Mouse (Mus musculus) midbrain, embryonic 16.5 days (tissue): ENCODE results near the gene Dok1. TPM values are rescaled to one million over a fixed set of nuclear protein-coding genes. Genes with fewer than 3 reads are reported as not detected.
A peak's percentile ranks its signal among the peaks of the same experiment; 100 is the strongest.

ENCODE experiments used
- ATAC-seq: fragments of 200-750 bp; cut with Nextera tagmentation; 2 replicates; pipeline ENCODE4 v1.8.0; 2017; ENCODE audit warnings: moderate TSS enrichment
- H3K27ac ChIP-seq: fragments of 300-500 bp; sonication (generic); 2 replicates; pipeline ENCODE4 v1.5.1; 2014; ENCODE audit warnings: mild to moderate bottlenecking, low read length, mixed read lengths
- H3K27me3 ChIP-seq: fragments of 300-500 bp; sonication (generic); 2 replicates; pipeline ENCODE4 v1.6.1; 2014; ENCODE audit warnings: low read depth, low read length, mixed read lengths; ENCODE audit not compliant: control insufficient read depth, insufficient read depth
- H3K36me3 ChIP-seq: fragments of 300-500 bp; sonication (generic); 2 replicates; pipeline ENCODE4 v1.6.1; 2014; ENCODE audit warnings: mild to moderate bottlenecking, low read length, moderate library complexity, mixed read lengths; ENCODE audit not compliant: control insufficient read depth, insufficient read depth
- H3K4me1 ChIP-seq: fragments of 300-500 bp; sonication (generic); 2 replicates; pipeline ENCODE4 v1.6.1; 2014; ENCODE audit warnings: mild to moderate bottlenecking, low read length, mixed read lengths; ENCODE audit not compliant: control insufficient read depth, insufficient read depth
- H3K4me2 ChIP-seq: fragments of 300-500 bp; sonication (generic); 2 replicates; pipeline ENCODE4 v1.6.1; 2014; ENCODE audit warnings: mild to moderate bottlenecking, low read length, mixed read lengths
- H3K4me3 ChIP-seq: fragments of 300-500 bp; sonication (generic); 2 replicates; pipeline ENCODE4 v1.5.1; 2014; ENCODE audit warnings: low read depth, mild to moderate bottlenecking, low read length, moderate library complexity, mixed read lengths
- H3K9ac ChIP-seq: fragments of 300-500 bp; sonication (generic); 2 replicates; pipeline ENCODE4 v1.6.1; 2014; ENCODE audit warnings: low read depth, low read length, mixed read lengths
- H3K9me3 ChIP-seq: fragments of 300-500 bp; sonication (generic); replicated peaks from 2 replicates; pipeline ENCODE4 v1.6.1; 2014; ENCODE audit warnings: mild to moderate bottlenecking, low read length, mixed read lengths; ENCODE audit not compliant: control insufficient read depth, poor library complexity, severe bottlenecking
- WGBS: fragments of 180-500 bp; shearing (Covaris S2); extraction: QIAGEN DNeasy Blood & Tissue Kit; methylation state at CpG from one replicate; pipeline ENCODE4 v1.1.7; 2014; 5-methylcytosine and 5-hydroxymethylcytosine counted together
- polyA plus RNA-seq: library from polyadenylated mRNA; unstranded; fragments of >200 nt; fragmentation: Nextera tagmentation; extraction: Ambion mirVana; gene quantifications from 2 replicates; pipeline ENCODE4 v1.2.1, GENCODE M21; 2015

The Dok1 gene
- polyA plus RNA-seq: 1.7 and 1.8 TPM in 2 replicates

DNA sequence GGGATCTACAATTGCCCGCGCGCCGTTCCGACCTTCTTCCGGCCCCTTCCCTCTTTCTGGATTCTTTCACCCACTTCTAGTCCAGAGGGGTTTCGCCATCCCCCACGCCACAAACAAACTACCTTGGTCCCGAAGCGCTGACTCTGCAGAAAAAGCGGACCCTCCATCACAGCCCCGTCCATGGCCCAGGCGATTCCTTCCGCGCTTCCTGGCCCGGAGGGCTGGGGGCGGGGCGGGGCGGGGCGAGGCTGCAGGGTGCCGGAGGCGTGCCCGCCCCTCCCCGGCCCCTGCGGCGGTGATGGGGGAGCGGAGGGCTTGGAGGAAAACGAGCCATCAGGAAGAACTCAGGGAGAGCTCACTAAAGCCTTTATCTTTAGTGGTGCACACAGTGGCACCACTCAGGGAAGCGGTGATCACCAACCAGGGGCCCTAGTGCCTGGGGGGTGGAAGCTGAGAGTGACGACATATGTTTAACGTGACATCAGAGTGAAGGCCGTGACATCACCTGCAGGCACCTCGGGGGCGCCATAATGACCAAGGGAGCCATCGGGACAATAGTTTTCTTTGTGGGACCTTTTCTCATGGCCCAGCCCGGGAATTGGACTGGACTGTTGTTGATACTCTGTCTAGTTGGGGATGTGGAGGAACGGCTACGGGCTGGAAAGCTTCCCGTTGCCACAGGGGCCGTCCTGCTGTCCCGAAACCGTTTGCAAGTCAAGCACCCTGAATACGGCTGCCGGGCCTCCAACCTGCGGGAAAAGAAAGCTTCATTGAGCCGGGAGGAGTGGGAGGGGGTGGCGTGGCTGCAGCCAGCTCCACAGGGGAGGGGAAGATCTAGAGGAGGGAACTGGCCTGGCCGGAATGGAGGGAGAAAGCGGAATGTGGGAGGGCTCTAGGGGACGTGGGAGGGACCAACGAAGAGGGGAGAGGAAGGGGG is at the start of gene Dok1, which contains the start of gene Loxl3:
Gene Dok1, minus strand, starts transcription at position 223 of the 937 bp plus-strand sequence.
Gene Loxl3, plus strand, starts transcription at position 925 of the 937 bp plus-strand sequence.
- Histone ChIP-seq H3K9me3 (no peaks in the 10 kb centered on the region), H3K36me3 (no peaks in the 10 kb centered on the region), H3K27ac (peak within 1 kb of the TSS; percentile 32), H3K27me3 (peaks cover 25% of the 10 kb centered on the region), H3K4me2 (peak within 1 kb of the TSS; percentile 84), H3K4me3 (peak within 1 kb of the TSS; percentile 47), H3K9ac (peak within 1 kb of the TSS; percentile 58), H3K4me1 (peaks cover 18% of the 10 kb centered on the region)
- under 1% methylated on average over 48 of the region's 51 CpGs for WGBS
- ATAC-seq: peak; percentile 47

DNA sequence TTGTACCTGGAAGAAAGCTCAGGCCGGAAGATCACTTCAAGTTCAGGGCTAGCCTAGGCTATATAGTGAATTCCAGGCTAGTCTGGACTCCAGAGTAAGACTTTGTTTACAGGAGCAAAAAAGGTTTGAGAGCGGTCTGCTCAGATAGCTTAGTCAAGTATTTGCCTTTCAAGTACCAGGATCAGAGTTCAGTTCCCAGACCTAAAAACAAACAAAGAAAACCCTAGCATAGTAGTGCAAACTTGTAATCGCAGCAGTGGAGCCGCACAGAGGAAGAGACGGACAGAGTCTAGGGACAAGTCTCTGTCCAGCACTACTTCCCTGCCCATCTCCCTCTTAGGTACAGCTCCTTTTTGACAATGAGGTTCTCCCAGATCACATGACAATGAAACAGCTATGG is 46.9 kb upstream of the Dok1 start:
- no peak overlapping the region for H3K4me2 ChIP-seq
- no peak for ATAC-seq
- no peaks in the 10 kb centered on the region for H3K9me3 ChIP-seq
- H3K4me1 ChIP-seq: peaks cover 17% of the 10 kb centered on the region
- 0 out of 2 replicates have a peak, but pooled peaks cover 4% of the 10 kb centered on the region for H3K36me3 ChIP-seq
- no peak overlapping the region for H3K9ac ChIP-seq
- WGBS: 96% methylated on average over 5 of the region's 5 CpGs
- H3K4me3 ChIP-seq: no peak overlapping the region
- no peak overlapping the region for H3K27ac ChIP-seq
- H3K27me3 ChIP-seq: peaks cover 40% of the 10 kb centered on the region

DNA sequence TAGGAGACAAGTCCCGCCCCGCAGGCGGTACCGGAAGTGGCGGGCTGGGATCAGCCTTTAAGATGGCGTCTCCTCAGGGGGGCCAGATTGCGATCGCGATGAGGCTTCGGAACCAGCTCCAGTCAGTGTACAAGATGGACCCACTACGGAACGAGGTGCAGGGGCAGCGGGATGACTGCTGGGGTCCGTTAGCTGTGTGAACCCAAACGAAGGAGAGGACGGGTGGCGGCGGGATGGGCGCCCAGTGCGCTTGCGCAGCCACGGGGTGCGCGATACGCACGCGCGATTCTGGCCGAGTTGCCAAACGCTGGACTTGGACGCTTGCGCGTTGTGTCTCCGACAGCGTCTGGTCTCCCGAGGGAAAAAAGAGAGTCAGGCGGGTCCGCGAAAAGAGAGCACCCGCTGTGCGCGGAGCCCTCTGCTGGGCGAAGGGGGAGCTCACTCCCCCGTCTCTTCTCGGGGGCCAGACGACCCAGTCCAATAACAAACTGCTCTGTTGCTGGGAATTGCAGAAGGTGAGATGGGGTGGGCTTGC is 45.1 kb upstream of the Dok1 start:
- ATAC-seq: peak; percentile 92
- Histone ChIP-seq H3K4me3 (peak overlapping the region; percentile 79), H3K9ac (peak overlapping the region; percentile 78), H3K27me3 (peaks cover 40% of the 10 kb centered on the region), H3K9me3 (no peaks in the 10 kb centered on the region), H3K27ac (peak overlapping the region; percentile 95), H3K4me1 (peaks cover 17% of the 10 kb centered on the region), H3K36me3 (0 out of 2 replicates have a peak, but pooled peaks cover 4% of the 10 kb centered on the region), H3K4me2 (peak overlapping the region; percentile 78)
- under 1% methylated on average over 46 of the region's 46 CpGs for WGBS

DNA sequence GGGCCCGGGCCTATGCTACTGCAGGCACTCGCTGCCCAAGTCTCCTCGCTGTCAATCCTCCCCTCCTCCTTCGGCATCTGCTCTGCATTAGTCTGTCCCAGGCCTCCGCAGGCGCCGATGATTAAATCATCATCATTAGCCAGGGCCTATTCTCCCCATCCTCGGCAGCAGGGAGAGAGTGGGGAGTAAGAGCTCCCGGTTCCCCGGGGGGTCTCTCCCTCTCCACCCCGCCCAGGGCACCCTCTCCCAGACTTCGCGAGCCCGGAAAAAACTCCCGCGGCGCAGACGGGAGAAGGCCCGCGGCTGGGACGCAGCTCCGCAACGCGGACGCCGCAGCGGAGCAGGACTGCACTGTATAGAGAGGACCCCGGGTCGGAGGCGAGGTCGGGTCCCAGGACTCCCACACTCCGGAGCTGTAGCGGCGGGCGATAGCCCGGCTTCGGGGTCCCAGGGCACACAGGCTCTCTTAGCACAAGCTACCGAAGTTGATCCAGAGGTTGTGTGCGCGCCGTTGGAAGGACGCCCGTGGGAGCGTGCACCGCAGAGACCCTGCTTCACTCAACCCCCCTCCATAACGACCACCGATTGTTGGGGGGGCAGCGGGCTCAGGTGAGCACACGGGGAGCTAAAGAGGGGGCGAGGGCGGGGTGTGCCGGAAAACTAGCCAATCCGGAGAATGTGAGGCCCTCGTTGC is 44.5 kb upstream of the Dok1 start, which contains the start of gene Pcgf1:
Gene Pcgf1, plus strand, starts transcription at position 240 of the 694 bp plus-strand sequence.
- peak within 1 kb of the TSS; percentile 97 for H3K4me2 ChIP-seq
- H3K9ac ChIP-seq: peak within 1 kb of the TSS; percentile 88
- H3K9me3 ChIP-seq: no peaks in the 10 kb centered on the region
- H3K36me3 ChIP-seq: 0 out of 2 replicates have a peak, but pooled peaks cover 4% of the 10 kb centered on the region
- H3K27me3 ChIP-seq: peaks cover 40% of the 10 kb centered on the region
- peak; percentile 95 for ATAC-seq
- H3K4me1 ChIP-seq: peaks cover 17% of the 10 kb centered on the region
- H3K27ac ChIP-seq: peak within 1 kb of the TSS; percentile 95
- WGBS: under 1% methylated on average over 54 of the region's 54 CpGs
- peak within 1 kb of the TSS; percentile 79 for H3K4me3 ChIP-seq

DNA sequence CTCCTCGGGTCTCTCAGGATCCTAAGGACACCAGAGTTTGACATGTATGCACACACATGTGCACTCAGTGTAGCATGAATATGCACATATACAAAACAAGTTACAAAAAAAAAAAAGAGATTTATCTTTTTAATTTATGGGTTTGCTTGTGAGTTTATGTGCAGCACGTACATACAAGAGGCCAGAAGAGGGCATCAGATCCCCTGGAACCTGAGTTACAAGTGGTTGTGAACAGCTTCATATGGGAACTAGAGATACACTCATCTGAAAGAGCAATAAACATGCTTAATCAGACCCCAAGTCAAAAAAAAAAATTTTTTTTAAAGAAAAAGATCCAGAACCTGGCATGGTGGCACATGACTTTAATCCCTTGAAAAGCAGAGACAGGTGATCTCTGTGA is 41.7 kb upstream of the Dok1 start:
- Histone ChIP-seq H3K27me3 (peaks cover 50% of the 10 kb centered on the region), H3K4me1 (peaks cover 17% of the 10 kb centered on the region)
- 21% methylated on average over 2 of the region's 2 CpGs for WGBS

DNA sequence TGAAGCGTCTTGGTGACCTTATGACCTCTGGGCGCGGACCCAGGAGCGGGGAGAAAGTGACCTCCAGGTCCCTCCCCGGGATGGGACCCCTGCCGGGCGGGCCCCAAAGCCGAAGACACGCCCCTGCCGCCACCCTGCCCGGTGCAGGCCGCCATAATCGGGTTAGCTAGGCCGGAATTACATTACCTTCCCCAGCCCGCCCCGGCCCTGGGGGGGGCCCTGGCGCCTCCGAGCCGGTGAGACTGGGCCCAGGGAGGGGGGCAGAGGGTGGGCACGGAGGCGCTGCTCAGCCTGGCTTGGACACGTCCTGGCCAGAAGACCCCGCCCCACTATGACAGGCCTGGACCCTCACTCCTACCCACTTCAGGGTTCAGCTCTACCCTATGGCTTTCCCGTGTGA is 37.9 kb upstream of the Dok1 start:
- no peak overlapping the region for H3K4me3 ChIP-seq
- no peak overlapping the region for H3K4me2 ChIP-seq
- peaks cover 80% of the 10 kb centered on the region for H3K27me3 ChIP-seq
- no peaks in the 10 kb centered on the region; the same call in 1 of the 2 replicates for H3K4me1 ChIP-seq
- H3K36me3 ChIP-seq: no peaks in the 10 kb centered on the region
- no peak overlapping the region for H3K27ac ChIP-seq
- no peak overlapping the region for H3K9ac ChIP-seq
- ATAC-seq: no peak
- no peaks in the 10 kb centered on the region for H3K9me3 ChIP-seq
- WGBS: 0% methylated on average over 24 of the region's 24 CpGs

More for the DNA sequence above, 41.7 kb upstream of the Dok1 start:
- Histone ChIP-seq H3K4me2 (no peak overlapping the region), H3K27ac (no peak overlapping the region), H3K9me3 (no peaks in the 10 kb centered on the region), H3K9ac (no peak overlapping the region), H3K4me3 (no peak overlapping the region), H3K36me3 (no peaks in the 10 kb centered on the region)
- no peak for ATAC-seq

DNA sequence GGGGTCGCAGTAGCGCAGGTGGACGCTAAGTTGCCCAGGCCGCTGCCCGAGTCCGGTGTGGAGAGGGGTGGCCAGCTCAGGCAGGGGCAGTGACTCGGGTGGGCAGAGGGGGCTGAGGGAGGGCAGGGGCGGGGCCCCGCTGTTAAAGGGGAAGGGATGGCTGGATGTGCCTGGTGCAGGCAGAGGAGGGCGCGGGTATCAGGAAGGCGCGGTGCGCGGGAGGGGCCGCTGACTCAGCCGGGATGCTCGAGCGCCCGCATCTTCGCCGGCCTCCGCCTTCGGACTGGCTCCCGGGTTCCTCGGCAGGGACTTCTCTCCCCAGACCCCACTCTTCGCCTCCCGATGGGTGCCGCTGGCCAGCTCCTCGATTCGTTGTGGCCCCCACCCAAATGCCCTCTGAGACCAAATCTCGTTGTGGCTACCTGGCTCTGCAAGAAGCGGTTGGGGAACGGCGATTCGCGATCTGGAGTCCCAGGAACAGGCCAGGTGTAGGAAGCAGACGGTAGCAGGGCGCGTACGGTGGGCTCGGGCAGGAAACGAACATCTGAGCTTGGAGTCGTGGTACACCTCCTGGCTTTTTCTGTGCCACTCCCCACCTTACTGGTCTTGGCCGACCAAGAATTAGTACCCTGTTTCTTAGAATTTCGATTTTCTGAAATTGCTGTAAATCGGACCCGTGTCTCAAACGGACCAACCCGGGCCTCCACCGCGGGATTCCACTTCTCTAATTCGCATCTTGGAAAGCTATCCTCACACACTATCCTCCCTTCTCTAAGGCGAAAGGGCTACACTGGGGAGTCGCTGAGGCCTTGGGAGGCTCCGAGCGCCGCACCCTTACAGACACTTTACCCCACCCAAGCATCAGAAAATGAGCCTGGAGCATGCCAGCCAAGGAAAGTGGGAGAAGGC is 37.3 kb upstream of the Dok1 start:
- Histone ChIP-seq H3K27me3 (peaks cover 82% of the 10 kb centered on the region), H3K4me1 (no peaks in the 10 kb centered on the region; the same call in 1 of the 2 replicates), H3K4me3 (no peak overlapping the region), H3K9me3 (no peaks in the 10 kb centered on the region), H3K27ac (no peak overlapping the region), H3K9ac (no peak overlapping the region), H3K4me2 (no peak overlapping the region), H3K36me3 (no peaks in the 10 kb centered on the region)
- 0 out of 2 replicates have a peak, but pooled peaks have one; percentile 9 for ATAC-seq
- 1% methylated on average over 58 of the region's 58 CpGs for WGBS

DNA sequence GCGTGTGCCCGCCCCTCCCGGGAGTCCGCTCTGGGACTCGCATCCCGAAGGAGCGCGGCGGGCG is 36.8 kb upstream of the Dok1 start, which contains the start of gene Tlx2:
Gene Tlx2, minus strand, starts transcription at position 47 of the 64 bp plus-strand sequence.
- Histone ChIP-seq H3K4me1 (no peaks in the 10 kb centered on the region; the same call in 1 of the 2 replicates), H3K4me3 (peak within 1 kb of the TSS; percentile 22; the same call in 1 of the 2 replicates), H3K36me3 (no peaks in the 10 kb centered on the region), H3K27ac (no peak within 1 kb of the TSS), H3K4me2 (no peak within 1 kb of the TSS; the same call in 1 of the 2 replicates), H3K27me3 (peaks cover 82% of the 10 kb centered on the region), H3K9me3 (no peaks in the 10 kb centered on the region), H3K9ac (no peak within 1 kb of the TSS)
- 0% methylated on average over 10 of the region's 10 CpGs for WGBS
- no peak for ATAC-seq
